Mouse (Mus musculus): Measurements from ENCODE around the gene Zfp771. TPM values are rescaled to one million over a fixed set of nuclear protein-coding genes. Genes with fewer than 3 reads are reported as not detected.

The Zfp771 gene
- polyA plus RNA-seq, 1 experiment, result 88.1 TPM

- DNase-seq (ENCODE audit: low read depth), result no peak
- TF ChIP-seq CTCF (IDR thresholded peaks at IDR 0.05; ENCODE audit: borderline replicate concordance, extremely low read depth, insufficient read depth, insufficient read length), result no peak
- no peak for TF ChIP-seq POLR2A (IDR thresholded peaks at IDR 0.05; ENCODE audit: borderline replicate concordance, extremely low read depth, insufficient read depth, insufficient read length, poor library complexity, severe bottlenecking)
These were observed 23.6 kb upstream of the Zfp771 start for GRCm38 (mm10) chr7:127220440-127220839.

GRCm38 (mm10) chr7:127223106-127223505, 21.0 kb upstream of the Zfp771 start:
- TF ChIP-seq POLR2A (IDR thresholded peaks at IDR 0.05; ENCODE audit: borderline replicate concordance, extremely low read depth, insufficient read depth, insufficient read length, poor library complexity, severe bottlenecking) (no peak), CTCF (IDR thresholded peaks at IDR 0.05; ENCODE audit: borderline replicate concordance, extremely low read depth, insufficient read depth, insufficient read length) (no peak)
- DNase-seq (ENCODE audit: low read depth), result no peak

GRCm38 (mm10) chr7:127223515-127224478, 20.3 kb upstream of the Zfp771 start:
- DNase-seq (ENCODE audit: low read depth), result no peak
- TF ChIP-seq CTCF (IDR thresholded peaks at IDR 0.05; ENCODE audit: borderline replicate concordance, extremely low read depth, insufficient read depth, insufficient read length), result no peak
- TF ChIP-seq POLR2A (IDR thresholded peaks at IDR 0.05; ENCODE audit: borderline replicate concordance, extremely low read depth, insufficient read depth, insufficient read length, poor library complexity, severe bottlenecking), result no peak

GRCm38 (mm10) chr7:127224616-127225015, 19.5 kb upstream of the Zfp771 start:
- TF ChIP-seq POLR2A (IDR thresholded peaks at IDR 0.05; ENCODE audit: borderline replicate concordance, extremely low read depth, insufficient read depth, insufficient read length, poor library complexity, severe bottlenecking) (no peak), CTCF (IDR thresholded peaks at IDR 0.05; ENCODE audit: borderline replicate concordance, extremely low read depth, insufficient read depth, insufficient read length) (no peak)
- DNase-seq (ENCODE audit: low read depth), result no peak

GRCm38 (mm10) chr7:127225147-127225995, 18.7 kb upstream of the Zfp771 start:
- TF ChIP-seq POLR2A (IDR thresholded peaks at IDR 0.05; ENCODE audit: borderline replicate concordance, extremely low read depth, insufficient read depth, insufficient read length, poor library complexity, severe bottlenecking) (no peak), CTCF (IDR thresholded peaks at IDR 0.05; ENCODE audit: borderline replicate concordance, extremely low read depth, insufficient read depth, insufficient read length) (no peak)
- DNase-seq (ENCODE audit: low read depth), result no peak

GRCm38 (mm10) chr7:127228615-127229303, 15.3 kb upstream of the Zfp771 start:
- TF ChIP-seq POLR2A (IDR thresholded peaks at IDR 0.05; ENCODE audit: borderline replicate concordance, extremely low read depth, insufficient read depth, insufficient read length, poor library complexity, severe bottlenecking) (no peak), CTCF (IDR thresholded peaks at IDR 0.05; ENCODE audit: borderline replicate concordance, extremely low read depth, insufficient read depth, insufficient read length) (peak; percentile 83)
- DNase-seq (ENCODE audit: low read depth), result peak; percentile 86

- TF ChIP-seq CTCF (IDR thresholded peaks at IDR 0.05; ENCODE audit: borderline replicate concordance, extremely low read depth, insufficient read depth, insufficient read length) (no peak), POLR2A (IDR thresholded peaks at IDR 0.05; ENCODE audit: borderline replicate concordance, extremely low read depth, insufficient read depth, insufficient read length, poor library complexity, severe bottlenecking) (no peak)
These were observed 12.7 kb upstream of the Zfp771 start for GRCm38 (mm10) chr7:127231376-127231775.

GRCm38 (mm10) chr7:127231826-127232621, 12.1 kb upstream of the Zfp771 start:
- DNase-seq (ENCODE audit: low read depth), result peak; percentile 20

More at GRCm38 (mm10) chr7:127231376-127231775, 12.7 kb upstream of the Zfp771 start:
- no peak for DNase-seq (ENCODE audit: low read depth)

GRCm38 (mm10) chr7:127232622-127233367, 11.3 kb upstream of the Zfp771 start, which contains the start of the genes Zfp553 and Sept1:
TSS of gene Zfp553 (plus strand) at chr7:127233061.
TSS of gene Sept1 (minus strand) at chr7:127233130.
- TF ChIP-seq POLR2A (IDR thresholded peaks at IDR 0.05; ENCODE audit: borderline replicate concordance, extremely low read depth, insufficient read depth, insufficient read length, poor library complexity, severe bottlenecking) (peak; percentile 87), CTCF (IDR thresholded peaks at IDR 0.05; ENCODE audit: borderline replicate concordance, extremely low read depth, insufficient read depth, insufficient read length) (no peak)

More at GRCm38 (mm10) chr7:127231826-127232621, 12.1 kb upstream of the Zfp771 start:
- TF ChIP-seq CTCF (IDR thresholded peaks at IDR 0.05; ENCODE audit: borderline replicate concordance, extremely low read depth, insufficient read depth, insufficient read length) (no peak), POLR2A (IDR thresholded peaks at IDR 0.05; ENCODE audit: borderline replicate concordance, extremely low read depth, insufficient read depth, insufficient read length, poor library complexity, severe bottlenecking) (no peak)

More at GRCm38 (mm10) chr7:127232622-127233367, 11.3 kb upstream of the Zfp771 start, which contains the start of the genes Zfp553 and Sept1:
- DNase-seq (ENCODE audit: low read depth), result peak; percentile 97
